Mouse (Mus musculus): ENCODE measurements around the gene Olfr1195. TPM values are rescaled to one million over a fixed set of nuclear protein-coding genes. Genes with fewer than 3 reads are reported as not detected.

Gene Olfr1195
- total RNA-seq, 1 experiment: not detected

Other genes starting within 250 kb of the Olfr1195 start
- not detected in 2 replicates for gene Gm13757, start 240.1 kb downstream of the Olfr1195 start, total RNA-seq (2012; rRNA removed)
- gene Olfr1183, start 234.3 kb downstream of the Olfr1195 start, total RNA-seq (2012; rRNA removed): not detected in 2 replicates
- gene Olfr1184, start 205.6 kb downstream of the Olfr1195 start, total RNA-seq (2012; rRNA removed): not detected in 2 replicates
- gene Olfr1185-ps1, start 195.9 kb downstream of the Olfr1195 start, total RNA-seq (2012; rRNA removed): not detected in 2 replicates
- gene Olfr1186, start 170.6 kb downstream of the Olfr1195 start, total RNA-seq (2012; rRNA removed): not detected in 2 replicates
- not detected in 2 replicates for gene Olfr1188, start 132.3 kb downstream of the Olfr1195 start, total RNA-seq (2012; rRNA removed)
- gene Olfr1189, start 102.7 kb downstream of the Olfr1195 start, total RNA-seq (2012; rRNA removed): not detected in 2 replicates
- not detected in 2 replicates for gene Olfr1191-ps1, start 48.6 kb downstream of the Olfr1195 start, total RNA-seq (2012; rRNA removed)
- not detected in 2 replicates for gene Olfr1192-ps1, start 40.7 kb downstream of the Olfr1195 start, total RNA-seq (2012; rRNA removed)
- gene Olfr1193, start 13.6 kb downstream of the Olfr1195 start, total RNA-seq (2012; rRNA removed): not detected in 2 replicates
- gene Olfr1196, start 15.4 kb upstream of the Olfr1195 start, total RNA-seq (2012; rRNA removed): 0.09 and 0.11 TPM in 2 replicates
- not detected in 2 replicates for gene Olfr1197, start 43.2 kb upstream of the Olfr1195 start, total RNA-seq (2012; rRNA removed)
- not detected in 2 replicates for gene Olfr1198, start 62.2 kb upstream of the Olfr1195 start, total RNA-seq (2012; rRNA removed)
- gene Olfr1199, start 71.3 kb upstream of the Olfr1195 start, total RNA-seq (2012; rRNA removed): not detected in 2 replicates
- not detected in 2 replicates for gene Olfr1200, start 81.3 kb upstream of the Olfr1195 start, total RNA-seq (2012; rRNA removed)
- gene Olfr1201, start 103.8 kb upstream of the Olfr1195 start, total RNA-seq (2012; rRNA removed): not detected in 2 replicates
- not detected in 2 replicates for gene Olfr1202, start 125.3 kb upstream of the Olfr1195 start, total RNA-seq (2012; rRNA removed)
- gene Olfr1205, start 140.6 kb upstream of the Olfr1195 start, total RNA-seq (2012; rRNA removed): not detected in 2 replicates
- not detected in 2 replicates for gene Olfr1204, start 160.1 kb upstream of the Olfr1195 start, total RNA-seq (2012; rRNA removed)
- gene Olfr1206, start 174.0 kb upstream of the Olfr1195 start, total RNA-seq (2012; rRNA removed): not detected in 2 replicates
- gene Olfr1208, start 213.1 kb upstream of the Olfr1195 start, total RNA-seq (2012; rRNA removed): not detected in 2 replicates
- gene Olfr1209, start 226.0 kb upstream of the Olfr1195 start, total RNA-seq (2012; rRNA removed): not detected in 2 replicates
- not detected in 2 replicates for gene Olfr1211, start 248.9 kb upstream of the Olfr1195 start, total RNA-seq (2012; rRNA removed)

Measured in ES-E14 (cell line).